Mouse (Mus musculus) fat pad, adult 2 months (tissue): ENCODE data around the gene Syp.

Experiments used
- DNase-seq: peaks from one replicate; pipeline ENCODE4 v3.0.0-alpha.2; 2011; ENCODE audit warnings: low read depth, low spot score; ENCODE audit errors: extremely low read depth

Gene Syp

GRCm38 (mm10) chrX:7662936-7663335 lies 24.7 kb downstream of the Syp start:
- DNase-seq, result no peak

DNA sequence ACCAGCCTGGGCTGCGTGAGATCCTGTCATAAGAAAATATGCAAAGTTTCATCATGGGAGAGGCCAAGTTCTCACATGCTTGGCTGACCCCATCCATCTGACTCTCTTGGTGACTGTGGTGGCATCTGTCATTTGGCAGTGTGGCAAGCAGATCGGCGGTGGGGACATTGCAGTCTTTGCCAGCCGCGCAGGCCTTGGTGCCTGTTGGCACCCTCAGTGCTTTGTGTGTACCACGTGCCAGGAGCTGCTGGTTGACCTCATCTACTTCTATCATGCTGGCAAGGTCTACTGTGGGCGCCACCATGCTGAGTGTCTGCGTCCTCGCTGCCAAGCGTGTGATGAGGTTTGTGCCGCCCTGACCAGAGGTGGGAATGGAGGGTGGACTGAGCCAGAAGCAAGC lies 26.5 kb downstream of the Syp start:
- DNase-seq, result no peak

- no peak for DNase-seq
These were observed 27.6 kb downstream of the Syp start for GRCm38 (mm10) chrX:7665739-7666502.

- no peak for DNase-seq
These were observed 32.2 kb downstream of the Syp start for GRCm38 (mm10) chrX:7670390-7670881.

DNA sequence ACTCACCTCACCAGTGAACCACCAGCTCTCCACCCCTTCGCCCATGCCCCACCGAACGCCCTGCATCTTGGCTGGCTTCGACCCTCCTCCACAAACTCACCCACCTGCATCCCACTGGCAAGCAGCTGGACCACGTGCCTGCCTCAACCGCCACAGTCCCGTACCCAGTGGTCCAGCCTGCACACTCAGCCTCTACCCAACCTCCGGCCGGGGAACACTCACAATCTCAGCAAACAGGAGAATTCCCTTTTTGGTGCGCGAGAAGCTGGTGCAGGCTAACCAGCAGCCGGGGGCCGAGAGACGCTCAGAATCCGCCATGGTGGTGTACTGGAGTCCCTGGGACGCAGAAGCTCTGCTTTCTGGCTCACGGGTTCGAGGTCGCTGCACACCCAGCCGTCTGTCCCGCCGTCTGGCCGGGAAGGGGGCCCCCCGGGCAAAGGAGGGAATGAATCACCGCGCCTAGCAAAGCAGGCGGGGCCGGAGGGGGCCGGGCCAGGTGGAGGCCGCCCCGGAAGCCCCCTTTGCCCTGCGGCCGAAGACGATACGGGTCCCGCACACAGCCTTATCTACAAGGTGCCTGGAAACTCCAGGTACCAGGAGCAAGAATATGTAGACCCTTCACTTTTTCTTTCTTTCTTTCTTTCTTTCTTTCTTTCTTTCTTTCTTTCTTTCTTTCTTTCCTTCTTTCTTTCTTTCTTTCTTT lies 32.8 kb downstream of the Syp start, which contains the start of gene Plp2:
Plp2 (minus strand) TSS at position 470 of the 703 bp plus-strand sequence.
- no peak for DNase-seq

- no peak for DNase-seq
These were observed 34.5 kb downstream of the Syp start for GRCm38 (mm10) chrX:7672739-7673138.

DNA sequence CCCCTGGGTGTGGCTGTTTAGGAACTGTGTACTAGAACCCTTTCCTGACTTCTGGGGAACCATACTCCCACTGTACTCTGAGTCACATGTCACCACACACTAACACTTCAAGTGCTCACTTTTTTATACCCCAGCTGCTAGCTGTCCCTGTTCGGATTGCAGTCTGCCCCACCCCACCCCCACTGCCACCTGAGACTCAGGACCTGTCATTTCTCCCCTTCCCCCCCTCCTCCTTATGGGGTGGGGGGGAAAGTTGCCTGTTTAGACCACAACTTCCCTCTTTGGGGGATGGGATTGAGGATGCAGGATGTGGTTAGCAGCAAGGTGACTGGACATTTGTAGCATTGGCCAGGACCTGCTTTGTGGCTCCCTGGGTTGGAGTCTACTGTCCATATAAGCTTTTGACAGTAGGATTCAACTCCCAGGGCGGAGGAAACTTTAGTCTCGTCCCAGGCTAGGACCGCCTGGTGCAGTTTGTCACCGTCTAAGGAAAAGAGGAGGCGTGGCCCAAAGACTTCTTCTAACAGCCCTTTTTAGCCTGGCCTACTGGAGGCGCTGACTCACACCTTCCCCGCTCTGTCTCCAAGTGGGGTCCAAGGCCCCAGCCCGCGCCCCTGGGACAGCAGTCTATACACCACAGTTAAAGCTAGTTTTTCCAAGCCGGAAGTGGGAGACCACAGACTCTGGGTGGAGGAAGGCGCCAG lies 35.5 kb downstream of the Syp start:
- no peak for DNase-seq

DNA sequence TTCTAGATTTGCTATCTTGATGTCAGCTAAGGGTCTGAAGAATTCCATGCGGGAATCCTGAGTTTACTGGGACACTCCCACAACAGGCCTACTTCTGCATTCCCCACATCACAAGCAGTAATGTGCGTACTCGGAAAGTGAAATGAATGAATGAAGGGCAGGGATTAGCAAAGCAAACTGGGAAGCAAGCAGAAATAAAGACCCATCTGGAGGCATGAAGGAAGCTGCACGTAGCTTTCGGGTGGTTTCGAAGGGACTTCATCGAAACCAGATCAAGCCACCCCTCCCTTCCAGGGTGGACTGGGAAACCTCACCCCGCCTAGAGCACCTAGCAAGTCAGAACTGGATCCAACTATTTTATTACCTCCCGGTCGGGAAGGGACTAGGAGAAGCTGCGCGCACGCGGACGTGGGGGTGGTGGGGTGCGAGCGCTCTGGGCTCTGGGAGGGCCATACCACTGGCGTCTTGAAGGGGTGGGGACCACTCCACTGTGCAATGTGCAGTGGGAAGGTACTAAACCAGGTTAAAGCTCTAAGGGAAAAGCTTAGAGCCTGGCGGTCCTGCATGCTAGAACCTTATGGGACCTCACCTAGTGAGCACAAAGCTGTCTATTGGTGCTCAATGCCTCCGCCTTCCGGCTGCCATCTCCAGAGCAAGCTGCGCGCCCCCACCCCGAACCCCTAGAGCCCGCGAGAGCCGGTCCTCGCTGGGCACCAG lies 36.2 kb downstream of the Syp start:
- DNase-seq, result no peak

- no peak for DNase-seq
These were observed 36.7 kb downstream of the Syp start for GRCm38 (mm10) chrX:7675001-7675380.

DNA sequence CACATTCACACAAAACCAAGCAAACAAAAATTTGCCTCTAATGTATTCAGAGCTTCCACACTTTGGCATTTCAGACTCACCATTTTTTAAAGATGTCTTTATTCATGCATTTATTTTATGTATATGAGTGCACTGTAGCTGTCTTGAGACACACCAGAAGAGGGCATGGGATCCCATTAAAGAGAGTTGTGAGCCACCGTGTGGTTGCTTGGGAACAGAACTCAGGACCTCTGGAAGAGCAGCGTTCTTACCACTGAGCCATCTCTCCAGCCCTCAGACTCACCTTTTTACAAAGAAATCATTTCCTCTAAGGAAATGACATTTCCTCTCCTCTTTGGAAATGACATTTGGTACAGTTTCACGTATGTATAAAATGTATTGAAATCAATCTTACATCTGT lies 40.7 kb downstream of the Syp start:
- DNase-seq, result no peak

DNA sequence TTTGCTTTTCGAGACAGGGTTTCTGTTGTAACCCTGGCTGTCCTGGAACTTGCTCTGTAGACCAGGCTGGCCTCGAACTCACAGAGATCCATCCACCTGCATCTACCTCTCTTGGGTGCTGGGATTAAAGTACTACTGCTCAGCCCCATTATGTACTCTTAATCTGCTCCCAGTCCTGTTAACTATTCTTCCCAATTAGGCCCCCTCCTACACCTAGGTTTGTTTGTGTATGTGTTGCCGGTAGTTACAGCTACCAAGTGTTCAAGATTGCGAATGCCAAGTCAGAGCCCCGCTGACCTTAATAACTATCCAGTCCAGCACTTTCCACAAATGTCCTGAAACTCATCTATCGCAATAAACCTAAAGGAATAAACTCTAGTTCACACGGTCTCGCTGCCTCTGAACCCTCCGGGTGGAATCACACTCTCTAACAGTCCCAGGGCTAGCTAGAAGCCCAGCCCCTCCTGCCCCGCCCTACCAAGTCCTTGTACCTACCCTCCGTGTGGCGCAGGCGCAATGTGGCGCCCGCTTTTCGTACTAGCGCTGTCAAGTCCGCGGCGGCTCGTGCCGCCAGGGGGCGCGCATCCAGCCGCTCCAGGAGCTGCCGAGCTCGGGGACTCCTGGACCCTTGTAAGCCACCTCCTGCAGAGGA lies 41.3 kb downstream of the Syp start:
- no peak for DNase-seq

DNA sequence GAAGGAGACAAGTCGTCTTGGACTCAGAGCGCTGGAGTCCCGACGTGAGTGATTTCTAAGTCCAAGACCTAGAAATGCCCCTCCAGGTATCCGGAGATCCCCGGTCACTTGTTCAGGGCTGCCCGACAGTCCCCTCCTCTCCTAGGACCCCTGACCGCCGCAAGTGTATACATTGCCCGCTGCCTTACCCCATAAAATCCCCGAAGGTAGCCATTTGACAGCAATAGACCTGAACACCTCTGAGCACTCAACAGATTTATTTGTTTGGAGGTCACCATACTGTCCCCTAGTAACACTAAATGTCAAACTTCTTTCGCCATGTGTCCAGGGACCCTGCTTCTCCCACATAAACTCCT lies 41.8 kb downstream of the Syp start:
- no peak for DNase-seq

DNA sequence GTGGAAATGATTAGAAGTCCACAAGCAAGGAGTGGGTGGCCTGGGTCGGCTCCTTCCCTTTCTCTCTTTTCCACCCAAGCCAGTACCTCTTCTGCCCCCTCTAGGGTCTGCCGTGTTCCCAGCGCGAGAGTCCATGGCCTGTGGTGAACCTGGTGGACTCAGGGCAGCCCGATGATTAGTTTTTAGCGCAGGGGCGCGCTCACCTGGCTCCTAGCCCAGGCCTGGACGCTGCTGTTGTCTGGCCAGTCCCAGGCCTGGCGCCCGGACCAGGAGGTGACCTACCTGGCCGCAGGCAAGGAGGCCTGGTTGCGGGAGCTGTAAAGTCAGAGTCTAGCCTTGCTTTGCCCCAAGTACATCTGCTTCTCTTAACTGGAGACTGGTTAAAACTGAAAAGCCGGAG lies 42.6 kb downstream of the Syp start, which contains the start of gene Magix:
Magix (minus strand) TSS at position 388 of the 400 bp plus-strand sequence.
- DNase-seq, result no peak

DNA sequence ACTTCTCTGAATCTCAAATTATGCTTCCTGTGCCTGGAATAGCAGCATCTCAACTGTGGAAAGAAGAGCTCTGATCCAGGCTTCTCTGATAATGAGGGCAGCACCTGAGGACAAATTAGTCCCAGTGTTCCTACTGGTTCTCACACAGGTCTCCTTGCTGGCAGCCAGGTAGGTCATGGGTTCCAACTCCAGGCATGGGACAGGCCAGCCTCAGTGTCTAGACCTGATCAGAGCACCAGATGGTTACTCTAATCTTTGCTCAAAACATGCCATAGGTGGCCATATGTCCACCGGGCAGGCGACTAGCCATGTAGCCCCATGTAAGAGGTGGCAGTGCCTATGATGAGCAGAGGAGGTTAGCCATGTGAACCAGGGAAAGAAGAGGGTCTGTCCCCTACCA lies 50.0 kb downstream of the Syp start:
- no peak for DNase-seq

GRCm38 (mm10) chrX:7690486-7690885 lies 52.2 kb downstream of the Syp start:
- DNase-seq, result no peak

DNA sequence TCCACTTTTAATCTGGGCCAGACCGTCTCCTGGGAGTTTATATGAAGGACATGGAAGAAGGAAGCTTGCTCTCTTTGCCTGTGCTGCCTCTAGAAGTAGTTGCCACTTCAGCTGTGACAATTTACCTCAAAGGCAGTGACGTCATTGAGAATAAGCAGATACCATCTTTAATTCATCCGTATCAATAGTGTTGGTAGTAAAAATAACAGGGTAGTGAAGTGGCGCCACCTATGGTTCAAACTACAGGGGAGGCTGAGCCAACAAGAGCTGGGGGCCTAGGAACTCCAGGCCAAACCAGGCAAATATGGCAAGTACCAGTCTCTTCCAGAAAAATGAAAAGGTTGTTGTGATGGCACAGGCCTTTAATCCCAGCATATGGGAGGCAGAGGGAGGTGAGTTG lies 54.6 kb downstream of the Syp start:
- no peak for DNase-seq

DNA sequence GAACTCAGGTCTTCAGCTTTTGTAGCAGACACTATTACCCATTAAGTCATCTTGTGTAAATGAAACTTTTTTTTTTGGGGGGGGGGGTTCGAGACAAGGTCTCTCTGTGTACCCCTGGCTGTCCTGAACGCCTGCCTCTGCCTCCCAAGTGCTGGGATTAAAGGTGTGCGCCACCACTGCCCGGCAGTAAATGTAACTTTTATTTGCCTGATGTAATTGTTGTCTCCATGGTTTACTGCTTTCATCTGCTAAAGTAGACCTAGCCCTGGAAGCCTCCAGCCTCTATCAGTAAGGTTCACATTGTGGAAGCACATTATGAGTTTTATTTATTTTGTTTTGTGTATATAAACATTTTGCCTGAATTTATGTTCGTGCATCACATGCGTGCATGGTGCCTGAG lies 58.2 kb downstream of the Syp start:
- DNase-seq, result no peak

- DNase-seq, result peak; percentile 58
These were observed 58.7 kb downstream of the Syp start, which contains the start of gene Gpkow for GRCm38 (mm10) chrX:7696954-7697381. TSS of gene Gpkow (plus strand) at chrX:7697131.
